Mouse (Mus musculus): Measurements from ENCODE around the gene Bckdhb. TPM values are rescaled to one million over a fixed set of nuclear protein-coding genes. Genes with fewer than 3 reads are reported as not detected.
A peak's percentile ranks its signal among the peaks of the same experiment; 100 is the strongest.

Bckdhb gene
- total RNA-seq, 2 experiments from 2014 or later = 91.8 to 106 TPM

DNA sequence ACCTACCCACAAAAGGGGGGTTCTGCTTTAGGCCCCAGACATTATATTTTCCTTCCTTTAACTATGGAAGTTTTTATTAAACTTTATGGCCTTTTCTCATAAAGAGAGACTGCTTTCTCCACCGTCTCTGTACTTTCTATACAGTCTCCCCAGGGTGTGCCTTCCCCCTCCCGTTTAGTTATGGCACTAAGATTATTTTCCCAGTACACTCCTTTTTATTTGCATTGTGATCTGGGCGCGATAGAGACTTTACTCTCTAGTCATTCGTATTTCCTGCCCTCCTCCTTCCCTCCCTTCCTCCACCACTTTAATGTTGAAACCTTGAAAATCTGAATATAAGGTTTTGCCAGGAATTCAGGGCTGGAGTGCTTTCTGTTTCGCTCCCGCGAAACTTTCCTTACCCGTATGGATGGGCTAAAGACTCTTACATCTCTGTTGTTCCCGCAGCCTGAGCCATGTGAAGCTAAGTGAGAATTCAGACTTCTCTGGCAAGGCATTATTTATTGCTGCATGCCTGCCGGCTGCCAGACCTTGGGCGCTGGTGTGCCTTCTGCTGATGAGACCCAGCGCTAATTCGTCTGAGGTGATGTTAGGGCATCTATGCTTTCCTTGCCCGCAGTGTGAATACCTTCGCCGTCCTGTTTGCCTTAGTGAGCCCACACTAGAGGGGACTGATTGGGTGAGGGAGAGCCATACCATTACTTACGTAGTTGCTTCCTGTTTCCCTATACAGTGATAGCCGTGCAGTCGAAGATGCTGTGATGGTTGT, 182.3 kb downstream of the Bckdhb start:
- DNase-seq = no peak

- no peak for DNase-seq
Observed at GRCm38 (mm10) chr9:84108534-84108933, 183.6 kb downstream of the Bckdhb start.

- DNase-seq = peak in 1 of 2 experiments; percentile 17
Observed at GRCm38 (mm10) chr9:84109777-84110478, 185.0 kb downstream of the Bckdhb start.

DNA sequence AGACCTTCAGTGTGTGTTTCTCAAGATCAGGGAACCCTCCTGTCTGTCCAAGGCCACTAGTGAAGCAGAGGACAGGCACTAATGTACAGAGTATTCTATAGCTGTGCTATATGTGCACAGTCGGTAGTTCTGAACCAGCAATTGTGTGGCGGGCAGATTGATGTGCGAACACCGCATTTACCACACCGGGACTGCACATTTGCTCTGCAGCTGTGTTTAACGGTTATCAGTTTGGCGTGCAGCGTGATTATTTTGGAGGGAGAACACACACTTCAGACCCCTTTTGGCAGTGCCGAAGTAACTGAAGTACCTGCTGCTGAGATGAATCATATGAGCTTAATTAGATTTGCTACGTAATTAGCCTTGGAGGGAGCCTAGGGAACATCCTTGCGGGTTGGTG, 185.7 kb downstream of the Bckdhb start:
- DNase-seq = peak; percentile 20 to 58

DNA sequence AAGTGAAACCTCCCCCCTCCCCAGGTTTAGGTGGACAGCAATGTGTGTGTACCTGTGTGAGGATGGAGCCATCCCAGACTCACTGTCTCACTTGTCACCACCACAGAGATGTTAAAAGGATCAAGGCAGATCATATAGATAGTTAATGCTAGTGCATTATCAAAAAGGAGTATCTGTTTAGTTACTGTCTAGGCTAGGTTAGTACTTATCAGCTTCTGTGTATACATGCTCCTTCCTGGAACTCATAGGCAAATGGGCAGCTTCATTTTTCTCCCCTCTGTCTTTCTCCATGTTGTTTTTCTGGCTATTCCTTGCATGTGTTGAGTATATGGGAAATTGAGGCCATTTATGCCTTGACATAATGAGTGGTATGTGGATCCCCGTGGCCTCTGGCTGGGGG, 187.4 kb downstream of the Bckdhb start:
- DNase-seq = no peak

GRCm38 (mm10) chr9:84112842-84113568, 188.1 kb downstream of the Bckdhb start:
- peak in 1 of 2 experiments; percentile 26 for DNase-seq

GRCm38 (mm10) chr9:84114254-84114653, 189.3 kb downstream of the Bckdhb start:
- no peak for DNase-seq

DNA sequence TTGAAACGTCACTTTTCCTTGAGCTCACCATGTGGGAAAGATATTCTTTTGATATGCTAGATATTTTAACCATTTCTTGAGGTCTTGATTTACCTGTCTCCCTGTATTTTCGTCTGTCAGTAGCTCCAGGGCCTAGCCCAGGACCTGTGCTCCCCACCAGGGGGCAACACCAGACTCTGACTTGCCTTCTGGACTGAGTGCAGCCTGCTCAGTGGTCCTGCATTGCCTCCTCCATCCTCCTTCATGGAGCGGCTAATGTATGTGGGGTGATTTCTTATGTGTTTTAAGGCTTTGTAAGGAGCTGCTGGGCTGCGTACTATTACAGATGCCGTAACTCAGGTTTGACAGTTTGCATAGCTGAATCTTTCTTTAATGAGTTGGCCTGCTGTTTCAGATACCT, 192.4 kb downstream of the Bckdhb start:
- DNase-seq = no peak

DNA sequence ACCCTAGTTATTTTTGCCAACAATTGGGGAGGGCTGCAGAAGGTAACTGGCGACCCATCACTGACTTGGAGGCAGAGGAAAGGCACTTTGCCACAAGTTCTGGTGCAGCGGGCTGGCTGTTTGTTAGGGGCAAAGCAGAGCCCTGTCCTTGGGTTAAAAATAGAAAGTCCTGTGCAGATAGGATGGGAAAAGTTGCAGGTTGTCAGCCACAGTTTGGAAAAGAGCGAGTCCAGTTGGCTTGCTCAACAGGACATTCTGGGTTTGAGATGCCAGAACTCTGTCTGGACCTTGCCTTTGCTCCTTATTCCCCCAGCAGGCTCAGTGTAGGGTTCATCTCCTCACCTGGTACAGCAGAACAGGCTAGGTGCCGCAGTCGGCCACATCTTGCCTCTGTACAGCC, 200.1 kb downstream of the Bckdhb start:
- peak; percentile 33 to 62 for DNase-seq

DNA sequence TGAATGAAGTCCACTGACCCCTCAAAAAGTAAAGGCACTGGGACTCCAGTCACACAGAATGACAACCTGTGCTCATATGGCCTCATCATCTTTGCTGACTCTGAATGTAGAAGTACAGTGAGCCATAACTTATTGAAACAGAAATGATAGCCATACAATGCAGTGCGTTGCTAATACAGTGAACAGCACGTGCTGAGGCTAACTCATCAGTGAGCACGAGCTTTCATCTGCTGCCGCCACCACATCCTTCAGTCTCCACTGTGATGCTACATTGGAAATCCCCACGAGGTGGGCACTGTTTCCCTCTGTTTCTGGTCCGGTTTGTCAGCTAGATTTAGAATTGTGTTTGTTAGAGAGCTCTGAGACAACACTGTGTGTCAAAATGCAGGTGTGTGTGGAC, 205.4 kb downstream of the Bckdhb start:
- DNase-seq = no peak

DNA sequence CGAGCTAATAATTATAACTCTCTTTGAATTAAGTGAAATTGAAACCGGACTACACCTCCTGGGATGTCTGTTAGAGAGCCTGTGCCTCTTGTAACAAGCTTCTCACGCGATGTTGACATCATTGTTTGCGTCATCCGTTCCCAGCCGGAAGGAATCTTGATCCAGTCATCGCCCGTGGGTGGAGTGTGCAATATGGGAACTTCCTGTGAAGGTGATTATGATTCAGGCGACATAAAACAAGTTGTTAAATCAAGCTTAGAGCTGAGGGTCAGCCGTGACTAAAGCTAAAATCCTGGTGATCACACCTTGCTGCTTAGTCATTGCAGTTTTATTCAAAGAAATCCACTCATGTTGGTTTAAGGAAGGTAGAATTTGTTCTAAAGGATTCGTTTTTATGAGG, 210.1 kb downstream of the Bckdhb start:
- DNase-seq = no peak

- no peak for DNase-seq
Observed at GRCm38 (mm10) chr9:84137192-84137591, 212.2 kb downstream of the Bckdhb start.

GRCm38 (mm10) chr9:84148124-84148523, 223.2 kb downstream of the Bckdhb start:
- no peak for DNase-seq

Other genes starting within 250 kb of the Bckdhb start
- gene Elovl4, start 118.9 kb upstream of the Bckdhb start, total RNA-seq (2021) = under 1 TPM; 0.13 to 0.22 TPM
- gene Ttk, start 90.5 kb upstream of the Bckdhb start, total RNA-seq (2021) = under 1 TPM; 0.21 to 0.32 TPM